ENCODE assay signal across 13 mouse cellular contexts in genomic region chr1:153288010-153288409, GRCm38 (mm10). TPM values are rescaled to one million over a fixed set of nuclear protein-coding genes. Genes with fewer than 3 reads are reported as not detected.
DNase-seq lines count a peak whose midpoint lies in the region; ATAC-seq and TF ChIP-seq lines count a peak whose summit lies in the region.
"Had no signal": no experiment of that assay in that cellular context is flagged by ENCODE, and none has a peak within 500 bp of the region (broad histone marks: within the 10 kb centered on the region; RNA-seq: fewer than 3 reads in every experiment).

No protein-coding gene starts in this region.

- H3K79me2 ChIP-seq in MEL (ENCODE audit: control insufficient read depth, insufficient read depth, low read length, poor library complexity): no peaks in the 10 kb centered on the region; the same call in 1 of the 2 replicates

- no peaks in the 10 kb centered on the region for H3K9me3 ChIP-seq in MEL (replicated peaks; ENCODE audit: insufficient read depth, low read length)
- no peaks in the 10 kb centered on the region for H3K9me3 ChIP-seq in kidney, embryonic 14.5 days (ENCODE audit: control insufficient read depth, low read length)
- H3K9me3 ChIP-seq in hindbrain, embryonic 14.5 days (ENCODE audit: control insufficient read depth, low read length): no peaks in the 10 kb centered on the region
- H3K9me3 ChIP-seq: embryonic facial prominence, embryonic 12.5 days; liver, embryonic 13.5 days; midbrain, embryonic 12.5 days had no signal

- peaks cover 0 to 13% of the 10 kb centered on the region in 2 experiments; a peak in 2 of 4 replicates for H3K36me3 ChIP-seq in MEL (ENCODE audit: control insufficient read depth in 1 of 2, insufficient read depth in 2 of 2, low read length in 2 of 2)
- H3K36me3 ChIP-seq in kidney, embryonic 14.5 days (ENCODE audit: control insufficient read depth, insufficient read depth, low read length): no peaks in the 10 kb centered on the region; the same call in 1 of the 2 replicates
- H3K36me3 ChIP-seq in hindbrain, embryonic 14.5 days (replicated peaks; ENCODE audit: control insufficient read depth, insufficient read depth): no peaks in the 10 kb centered on the region
- H3K36me3 ChIP-seq: embryonic facial prominence, embryonic 12.5 days; liver, embryonic 13.5 days; midbrain, embryonic 12.5 days had no signal

- TF ChIP-seq EP300 in MEL (IDR thresholded peaks at IDR 0.05; ENCODE audit: low read depth in 1 of 2, low read length in 2 of 2): no peak

- H3K9ac ChIP-seq in MEL (ENCODE audit: control insufficient read depth, low read depth, low read length, poor library complexity, severe bottlenecking): no peak overlapping the region
- H3K9ac ChIP-seq in kidney, embryonic 14.5 days (ENCODE audit: low read depth, low read length): no peak overlapping the region
- no peak overlapping the region for H3K9ac ChIP-seq in hindbrain, embryonic 14.5 days
- H3K9ac ChIP-seq: embryonic facial prominence, embryonic 12.5 days; liver, embryonic 13.5 days; midbrain, embryonic 12.5 days had no signal

- H3K4me3 ChIP-seq in MEL (ENCODE audit: control insufficient read depth in 1 of 2, insufficient read depth in 1 of 2, low read depth in 2 of 2, low read length in 2 of 2): no peak overlapping the region
- no peak overlapping the region for H3K4me3 ChIP-seq in kidney, embryonic 14.5 days (ENCODE audit: low read length)
- no peak overlapping the region for H3K4me3 ChIP-seq in hindbrain, embryonic 14.5 days (replicated peaks; ENCODE audit: low read length)
- H3K4me3 ChIP-seq: embryonic facial prominence, embryonic 12.5 days; liver, embryonic 13.5 days; midbrain, embryonic 12.5 days had no signal

- peak; percentile 36 for DNase-seq in lung, postnatal 36 days
- DNase-seq in lung, postnatal 10 days: no peak
- DNase-seq in MEL (ENCODE audit: low read depth, low spot score): peak; percentile 51
- DNase-seq in left cerebral cortex, adult 18-20 months (ENCODE audit: low spot score in 2 of 2): peak; percentile 70 to 73
- DNase-seq in thymus, postnatal 0 days (ENCODE audit: low spot score): peak; percentile 62
- no peak for DNase-seq in cerebellum, postnatal 14 days
- DNase-seq in hindbrain, embryonic 14.5 days (ENCODE audit: low spot score): no peak
- DNase-seq: heart, postnatal 14 days; liver, embryonic 13.5 days had no signal

- no peak for TF ChIP-seq RAD21 in MEL (IDR thresholded peaks at IDR 0.05; ENCODE audit: low read depth, low read length)

- ATAC-seq in kidney, embryonic 14.5 days (ENCODE audit: low FRiP score, low TSS enrichment): no peak
- no peak for ATAC-seq in hindbrain, embryonic 14.5 days (ENCODE audit: low FRiP score)

- H3K27ac ChIP-seq in MEL (ENCODE audit: control insufficient read depth, low read depth, low read length): no peak overlapping the region
- H3K27ac ChIP-seq in kidney, embryonic 14.5 days (ENCODE audit: low read depth, low read length): no peak overlapping the region
- no peak overlapping the region for H3K27ac ChIP-seq in hindbrain, embryonic 14.5 days
- H3K27ac ChIP-seq: embryonic facial prominence, embryonic 12.5 days; kidney, postnatal 0 days; liver, embryonic 13.5 days; midbrain, embryonic 12.5 days had no signal

- no peak overlapping the region for H3K4me2 ChIP-seq in kidney, embryonic 14.5 days (replicated peaks; ENCODE audit: low read depth, low read length)
- no peak overlapping the region for H3K4me2 ChIP-seq in hindbrain, embryonic 14.5 days (replicated peaks)
- H3K4me2 ChIP-seq: embryonic facial prominence, embryonic 12.5 days; liver, embryonic 13.5 days; midbrain, embryonic 12.5 days had no signal

- peaks cover 4 to 14% of the 10 kb centered on the region in 2 experiments; a peak in 3 of 4 replicates for H3K4me1 ChIP-seq in MEL (ENCODE audit: control insufficient read depth in 1 of 2, insufficient read depth in 2 of 2, low read length in 2 of 2)
- peaks cover 17% of the 10 kb centered on the region for H3K4me1 ChIP-seq in kidney, embryonic 14.5 days (ENCODE audit: control insufficient read depth, insufficient read depth, low read length)
- peaks cover 19% of the 10 kb centered on the region for H3K4me1 ChIP-seq in hindbrain, embryonic 14.5 days (replicated peaks; ENCODE audit: control insufficient read depth, insufficient read depth, low read length)

- H3K27me3 ChIP-seq in MEL (ENCODE audit: control insufficient read depth in 1 of 2, insufficient read depth in 2 of 2, low read length in 2 of 2): no peaks in the 10 kb centered on the region
- no peaks in the 10 kb centered on the region for H3K27me3 ChIP-seq in kidney, embryonic 14.5 days (ENCODE audit: control insufficient read depth, insufficient read depth, low read length)
- H3K27me3 ChIP-seq in hindbrain, embryonic 14.5 days (ENCODE audit: control insufficient read depth, insufficient read depth, low read length): no peaks in the 10 kb centered on the region
- H3K27me3 ChIP-seq: embryonic facial prominence, embryonic 12.5 days; liver, embryonic 13.5 days; midbrain, embryonic 12.5 days had no signal

- no peak for TF ChIP-seq POLR2A in MEL (IDR thresholded peaks at IDR 0.05; ENCODE audit: control insufficient read depth in 1 of 2, insufficient read depth in 1 of 2, low read depth in 1 of 2, low read length in 2 of 2, poor library complexity in 1 of 2)

- 60% methylated on average over 4 of the region's 4 CpGs for WGBS in kidney, embryonic 14.5 days
- 94% methylated on average over 4 of the region's 4 CpGs for WGBS in hindbrain, embryonic 14.5 days

- TF ChIP-seq CTCF in MEL (IDR thresholded peaks at IDR 0.05 in 2 of 3, conservative IDR thresholded peaks at IDR 0.05 in 1 of 3; ENCODE audit: control insufficient read depth in 1 of 3, insufficient read depth in 1 of 3, low read depth in 2 of 3, low read length in 3 of 3, poor library complexity in 1 of 3, severe bottlenecking in 1 of 3): no peak

TF ChIP-seq in MEL, 35 proteins besides CTCF, POLR2A, EP300 and RAD21:
- TF ChIP-seq ZKSCAN1 (IDR thresholded peaks at IDR 0.05; ENCODE audit: low read depth, low read length): no peak
- TF ChIP-seq MAFK (IDR thresholded peaks at IDR 0.05; ENCODE audit: borderline replicate concordance, low read depth, low read length): no peak
- no peak for TF ChIP-seq TAL1 (IDR thresholded peaks at IDR 0.05; ENCODE audit: low read length)
- TF ChIP-seq UBTF (IDR thresholded peaks at IDR 0.05; ENCODE audit: borderline replicate concordance, insufficient read depth, low read depth, low read length): no peak
- no peak for TF ChIP-seq GABPA (IDR thresholded peaks at IDR 0.05; ENCODE audit: low read depth, low read length)
- no peak for TF ChIP-seq RCOR1 (IDR thresholded peaks at IDR 0.05; ENCODE audit: low read depth, low read length)
- TF ChIP-seq CHD1 (IDR thresholded peaks at IDR 0.05; ENCODE audit: low read depth, low read length): no peak
- no peak for TF ChIP-seq JUND (IDR thresholded peaks at IDR 0.05; ENCODE audit: low read depth, low read length)
- TF ChIP-seq SMC3 (IDR thresholded peaks at IDR 0.05; ENCODE audit: low read depth, low read length): no peak
- TF ChIP-seq ZC3H11A (IDR thresholded peaks at IDR 0.05; ENCODE audit: low read depth, low read length): no peak
- TF ChIP-seq MAX (IDR thresholded peaks at IDR 0.05; ENCODE audit: low read length): no peak
- no peak for TF ChIP-seq USF1 (IDR thresholded peaks at IDR 0.05; ENCODE audit: low read depth, low read length)
- no peak for TF ChIP-seq USF2 (IDR thresholded peaks at IDR 0.05; ENCODE audit: borderline replicate concordance in 1 of 2, insufficient read depth in 1 of 2, low read depth in 1 of 2, low read length in 2 of 2)
- TF ChIP-seq SIN3A (IDR thresholded peaks at IDR 0.05; ENCODE audit: low read length): no peak

RNA-seq across cellular contexts. Expression of gene Lamc1, which starts 44.6 kb away (rescaled TPM):
- total RNA-seq in MEL (2012; rRNA removed): 13.1 and 15.2 TPM in 2 replicates
- 100 to 1,000 TPM in 1 of 2 experiments, 10 to 100 TPM in 1; 32.4 to 174 TPM for polyA plus RNA-seq in MEL (2012; ENCODE audit: insufficient read depth in 1 of 2, insufficient read length in 2 of 2, low read depth in 1 of 2, low replicate concordance in 2 of 2, missing spikeins in 1 of 2)
- total RNA-seq in left cerebral cortex, adult 18-20 months (2021): 10 to 100 TPM; 25.3 to 25.5 TPM
- 14.4 and 14.5 TPM in 2 replicates for polyA plus RNA-seq in thymus, postnatal 0 days (2015; fragmentation: Nextera tagmentation; extraction: Ambion mirVana)
- polyA plus RNA-seq in kidney, embryonic 14.5 days (2014; fragmentation: Nextera tagmentation; extraction: Ambion mirVana): 112 and 151 TPM in 2 replicates
- 28.1 and 29.2 TPM in 2 replicates for polyA plus RNA-seq in hindbrain, embryonic 14.5 days (2014; fragmentation: Nextera tagmentation; extraction: Ambion mirVana)

Comparison
In these comparisons a context has a peak if more than half of its experiments do, and no peak if none do; other contexts are left out.
1. DNase-seq: peak in lung, postnatal 36 days (single experiment), MEL (single experiment), left cerebral cortex, adult 18-20 months (2 of 2) and thymus, postnatal 0 days (single experiment); none in lung, postnatal 10 days (single experiment), cerebellum, postnatal 14 days (0 of 2) and hindbrain, embryonic 14.5 days (single experiment).